Comparison of ENCODE assay signal across 8 mouse cellular contexts in genomic region chr19:41847992-41848851, GRCm38 (mm10). TPM values are rescaled to one million over a fixed set of nuclear protein-coding genes. Genes with fewer than 3 reads are reported as not detected.
DNase-seq lines count a peak whose midpoint lies in the region; ATAC-seq and TF ChIP-seq lines count a peak whose summit lies in the region.

Gene Frat2, minus strand, starts transcription at chr19:41848132.

- under 1% methylated on average over 67 of the region's 72 CpGs for WGBS in forebrain, embryonic 16.5 days
- under 1% methylated on average over 71 of the region's 72 CpGs for WGBS in lung, embryonic 15.5 days

- H3K4me2 ChIP-seq in forebrain, embryonic 16.5 days (ENCODE audit: low read length): peak within 1 kb of the TSS; percentile 88
- H3K4me2 ChIP-seq in lung, embryonic 15.5 days: peak within 1 kb of the TSS; percentile 93

- H3K27me3 ChIP-seq in forebrain, embryonic 16.5 days (replicated peaks; ENCODE audit: control insufficient read depth, insufficient read depth, low read length): no peaks in the 10 kb centered on the region
- H3K27me3 ChIP-seq in lung, embryonic 15.5 days: peaks cover 10% of the 10 kb centered on the region; the same call in 1 of the 2 replicates

- peak within 1 kb of the TSS; percentile 74 to 83 for H3K4me3 ChIP-seq in ES-E14 (ENCODE audit: insufficient read depth in 1 of 2, low read depth in 1 of 2, low read length in 2 of 2, poor library complexity in 1 of 2, severe bottlenecking in 1 of 2)
- peak within 1 kb of the TSS; percentile 66 for H3K4me3 ChIP-seq in forebrain, embryonic 16.5 days (replicated peaks; ENCODE audit: low read length)
- peak within 1 kb of the TSS; percentile 56 for H3K4me3 ChIP-seq in lung, embryonic 15.5 days

- in situ Hi-C loops in ES-E14 (cut with MboI; ENCODE audit: low sequenced_read_pairs in 2 of 2, unreplicated experiment in 2 of 2): no loop called here

- H3K9ac ChIP-seq in ES-E14 (ENCODE audit: insufficient read depth, low read depth, low read length, poor library complexity, severe bottlenecking): peak within 1 kb of the TSS; percentile 82
- peak within 1 kb of the TSS; percentile 68 for H3K9ac ChIP-seq in forebrain, embryonic 16.5 days (replicated peaks; ENCODE audit: low read depth, low read length)
- peak within 1 kb of the TSS; percentile 49 for H3K9ac ChIP-seq in lung, embryonic 15.5 days

- no peaks in the 10 kb centered on the region for H3K36me3 ChIP-seq in ES-E14 (ENCODE audit: control insufficient read depth, insufficient read depth, low read length, poor library complexity, severe bottlenecking)
- no peaks in the 10 kb centered on the region for H3K36me3 ChIP-seq in forebrain, embryonic 16.5 days (ENCODE audit: control insufficient read depth, insufficient read depth)
- H3K36me3 ChIP-seq in lung, embryonic 15.5 days: no peaks in the 10 kb centered on the region

- peak within 1 kb of the TSS; percentile 37; the same call in 1 of the 2 replicates for H3K27ac ChIP-seq in ES-E14 (ENCODE audit: insufficient read depth, low read depth, low read length, poor library complexity, severe bottlenecking)
- peak within 1 kb of the TSS; percentile 87 for H3K27ac ChIP-seq in forebrain, embryonic 16.5 days (ENCODE audit: low read length)
- peak within 1 kb of the TSS; percentile 92 for H3K27ac ChIP-seq in lung, embryonic 15.5 days

- peaks cover 0 to 17% of the 10 kb centered on the region in 2 experiments; a peak in 2 of 4 replicates for H3K4me1 ChIP-seq in ES-E14 (ENCODE audit: control insufficient read depth in 2 of 2, insufficient read depth in 2 of 2, low read length in 2 of 2, poor library complexity in 1 of 2)
- H3K4me1 ChIP-seq in forebrain, embryonic 16.5 days (replicated peaks; ENCODE audit: control insufficient read depth, insufficient read depth, low read length): peaks cover 31% of the 10 kb centered on the region
- peaks cover 21% of the 10 kb centered on the region for H3K4me1 ChIP-seq in lung, embryonic 15.5 days

- H3K9me3 ChIP-seq in ES-E14 (ENCODE audit: control insufficient read depth, insufficient read depth, low read depth, low read length): no peaks in the 10 kb centered on the region
- no peaks in the 10 kb centered on the region for H3K9me3 ChIP-seq in forebrain, embryonic 16.5 days (ENCODE audit: control insufficient read depth, low read length)
- no peaks in the 10 kb centered on the region for H3K9me3 ChIP-seq in lung, embryonic 15.5 days

- peak; percentile 95 for ATAC-seq in forebrain, embryonic 16.5 days
- peak; percentile 97 for ATAC-seq in lung, embryonic 15.5 days (ENCODE audit: borderline replicate concordance, extremely low read depth, low FRiP score, low TSS enrichment)

- peak; percentile 74 for DNase-seq in ES-E14 (ENCODE audit: low read depth, low spot score)
- DNase-seq in cerebellum, adult 11-12 months: peak; percentile 88
- DNase-seq in heart, postnatal 4 days: peak; percentile 89
- DNase-seq in layer of hippocampus, adult 8-10 months (ENCODE audit: low spot score in 2 of 2): peak; percentile 74 to 86
- peak; percentile 81 for DNase-seq in ovary, adult 18-20 months (ENCODE audit: low spot score)
- peak; percentile 92 for DNase-seq in thymus, postnatal 0 days (ENCODE audit: low spot score)

TF ChIP-seq in ES-E14, 5 proteins besides CTCF, POLR2A, EP300 and RAD21:
- TF ChIP-seq ZC3H11A (IDR thresholded peaks at IDR 0.05; ENCODE audit: borderline replicate concordance, low read depth, low read length) (no peak), HCFC1 (IDR thresholded peaks at IDR 0.05; ENCODE audit: borderline replicate concordance, insufficient read depth, low read length) (no peak), MAFK (IDR thresholded peaks at IDR 0.05; ENCODE audit: insufficient read depth, low read depth, low read length) (no peak), ZNF384 (IDR thresholded peaks at IDR 0.05; ENCODE audit: low read depth, low read length) (0 out of 2 replicates have a peak, but pooled peaks have one; percentile 26), CHD2 (IDR thresholded peaks at IDR 0.05; ENCODE audit: low read depth, low read length) (0 out of 2 replicates have a peak, but pooled peaks have one; percentile 33)

RNA-seq across cellular contexts. Expression of gene Frat2, which starts in this region (rescaled TPM):
- 4.5 and 7.0 TPM in 2 replicates for total RNA-seq in ES-E14 (2012; rRNA removed)
- 10.4 and 12.2 TPM in 2 replicates for polyA plus RNA-seq in forebrain, embryonic 16.5 days (2015; fragmentation: Nextera tagmentation; extraction: Ambion mirVana)
- 1 to 10 TPM; 3.6 to 3.9 TPM for total RNA-seq in heart, postnatal 4 days (2021)
- 10 to 100 TPM; 10.0 to 10.9 (median 10.4) TPM for total RNA-seq in layer of hippocampus, adult 8-10 months (2022)
- 4.1 and 4.4 TPM in 2 replicates for polyA plus RNA-seq in lung, embryonic 15.5 days (2015; fragmentation: Nextera tagmentation; extraction: Ambion mirVana)
- 12.1 and 16.0 TPM in 2 replicates for polyA plus RNA-seq in thymus, postnatal 0 days (2015; fragmentation: Nextera tagmentation; extraction: Ambion mirVana)

Comparison
In these comparisons a context has a peak if more than half of its experiments do, and no peak if none do; other contexts are left out.
1. Peak in every context shown above with its lines: DNase-seq, ATAC-seq, H3K4me3 ChIP-seq and H3K27ac ChIP-seq.
2. H3K27ac ChIP-seq: peak in every context shown above with its lines; median percentile 92 in lung, embryonic 15.5 days; 87 in forebrain, embryonic 16.5 days; 37 in ES-E14.